5 mouse cellular contexts compared by ENCODE assay signal in the genomic region with DNA sequence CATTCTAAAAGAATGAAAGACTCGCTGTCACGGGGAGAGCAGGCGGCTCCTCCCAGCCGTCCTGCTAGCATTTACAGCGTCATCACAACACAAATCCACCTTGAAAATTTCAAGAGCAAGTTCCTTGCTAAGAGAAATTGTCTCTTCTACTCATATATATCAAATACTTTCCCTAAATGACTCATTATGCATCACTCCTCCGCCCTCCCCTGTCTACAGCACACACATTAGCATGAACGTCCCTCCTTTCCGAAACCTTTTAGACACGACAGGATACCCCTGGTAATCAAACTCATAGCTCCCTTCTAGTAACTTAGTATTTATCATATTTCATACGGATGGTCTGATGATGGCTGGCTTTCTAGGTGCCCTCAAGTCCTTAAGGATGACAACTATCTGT.
"Had no signal": no experiment of that assay in that cellular context is flagged by ENCODE, and none has a peak within 500 bp of the region (broad histone marks: within the 10 kb centered on the region; RNA-seq: fewer than 3 reads in every experiment).

No protein-coding gene starts in this region.

- H3K27me3 ChIP-seq: limb, embryonic 13.5 days; neural tube, embryonic 12.5 days had no signal

- H3K27ac ChIP-seq: limb, embryonic 13.5 days; liver, embryonic 14.5 days; neural tube, embryonic 12.5 days had no signal

- H3K4me1 ChIP-seq: neural tube, embryonic 12.5 days had no signal

- H3K4me3 ChIP-seq: limb, embryonic 13.5 days; neural tube, embryonic 12.5 days had no signal

- DNase-seq: kidney, adult 8-10 months; thymus, postnatal 36 days had no signal
